Mouse (Mus musculus) hindbrain, embryonic 15.5 days (tissue): ENCODE data around the gene Rpl22. TPM values are rescaled to one million over a fixed set of nuclear protein-coding genes. Genes with fewer than 3 reads are reported as not detected.
A peak's percentile ranks its signal among the peaks of the same experiment; 100 is the strongest.

Source experiments
- ATAC-seq: fragments of 200-750 bp; cut with Nextera tagmentation; 2 replicates; pipeline ENCODE4 v1.8.0; 2017; ENCODE audit warnings: low read depth, moderate number of reproducible peaks, moderate TSS enrichment; ENCODE audit not compliant: low FRiP score
- H3K27ac ChIP-seq: fragments of 300-500 bp; sonication (generic); replicated peaks from 2 replicates; pipeline ENCODE4 v1.5.1; 2015; ENCODE audit warnings: mild to moderate bottlenecking, inconsistent platforms
- H3K27me3 ChIP-seq: fragments of 300-500 bp; sonication (generic); 2 replicates; pipeline ENCODE4 v1.6.1; 2015; ENCODE audit warnings: control low read depth, inconsistent platforms
- H3K36me3 ChIP-seq: fragments of 300-500 bp; sonication (generic); 2 replicates; pipeline ENCODE4 v1.6.1; 2015; ENCODE audit warnings: control low read depth, inconsistent platforms
- H3K4me1 ChIP-seq: fragments of 300-500 bp; sonication (generic); replicated peaks from 2 replicates; pipeline ENCODE4 v1.6.1; 2015; ENCODE audit warnings: control low read depth, inconsistent platforms
- H3K4me2 ChIP-seq: fragments of 300-500 bp; sonication (generic); 2 replicates; pipeline ENCODE4 v1.6.1; 2015; ENCODE audit warnings: moderate library complexity, mild to moderate bottlenecking, inconsistent platforms
- H3K4me3 ChIP-seq: fragments of 300-500 bp; sonication (generic); 2 replicates; pipeline ENCODE4 v1.5.1; 2015; ENCODE audit warnings: mild to moderate bottlenecking, inconsistent platforms
- H3K9ac ChIP-seq: fragments of 300-500 bp; sonication (generic); 2 replicates; pipeline ENCODE4 v1.6.1; 2015; ENCODE audit warnings: inconsistent platforms
- H3K9me3 ChIP-seq: fragments of 300-500 bp; sonication (generic); 2 replicates; pipeline ENCODE4 v1.6.1; 2016; ENCODE audit warnings: control low read depth, inconsistent platforms
- WGBS: fragments of 180-500 bp; shearing (Covaris S2); methylation state at CpG from one replicate; pipeline ENCODE4 v1.1.7; 2015; 5-methylcytosine and 5-hydroxymethylcytosine counted together
- polyA plus RNA-seq: library from polyadenylated mRNA; unstranded; fragments of >200 nt; fragmentation: Nextera tagmentation; extraction: Ambion mirVana; gene quantifications from 2 replicates; pipeline ENCODE4 v1.2.1, GENCODE M21; 2015

The Rpl22 gene
- polyA plus RNA-seq, 1 experiment from 2014 or later = 135 TPM

DNA sequence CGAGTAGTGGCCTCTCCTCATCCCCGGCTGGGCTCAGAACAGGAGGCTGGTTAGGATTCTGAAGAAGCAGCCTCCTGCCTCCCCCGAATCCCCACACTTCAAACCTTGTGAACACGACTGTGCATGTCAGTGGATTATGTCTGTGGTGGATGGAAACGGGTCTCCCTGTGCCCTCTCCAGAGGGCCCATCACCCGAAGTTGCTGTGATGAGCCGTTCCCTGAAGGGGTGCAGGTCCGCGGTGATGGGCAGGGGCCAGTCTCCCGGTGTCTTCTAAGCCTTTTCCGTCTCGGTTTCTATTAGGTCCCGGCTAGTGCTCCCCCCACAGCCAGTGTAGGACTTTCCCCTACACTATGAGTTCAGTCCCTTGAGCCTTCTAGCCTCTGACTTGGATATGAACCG lies 26.7 kb upstream of the Rpl22 start:
- H3K36me3 ChIP-seq = peaks cover 25% of the 10 kb centered on the region
- H3K4me2 ChIP-seq = peak overlapping the region; percentile 91; the same call in 1 of the 2 replicates
- no peaks in the 10 kb centered on the region for H3K9me3 ChIP-seq

DNA sequence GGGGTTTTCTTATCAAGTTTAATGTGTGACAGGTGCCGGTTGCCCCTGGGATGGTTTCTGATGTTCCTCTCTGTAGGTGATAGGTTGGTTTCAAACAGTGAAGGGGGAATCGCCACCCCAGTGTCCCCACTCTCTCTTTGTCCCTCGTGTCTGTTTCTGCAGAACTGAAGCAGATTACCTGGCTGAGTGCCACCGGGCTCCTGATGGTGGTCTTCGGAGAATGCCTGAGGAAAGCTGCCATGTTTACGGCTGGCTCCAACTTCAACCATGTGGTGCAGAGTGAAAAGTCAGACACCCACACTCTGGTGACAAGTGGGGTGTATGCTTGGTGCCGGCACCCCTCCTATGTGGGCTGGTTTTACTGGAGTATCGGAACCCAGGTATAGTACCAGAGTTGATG lies 25.2 kb upstream of the Rpl22 start:
- no peaks in the 10 kb centered on the region for H3K9me3 ChIP-seq
- peaks cover 7% of the 10 kb centered on the region for H3K27me3 ChIP-seq
- H3K4me2 ChIP-seq = no peak overlapping the region
- 86% methylated on average over 8 of the region's 8 CpGs for WGBS
- no peak overlapping the region for H3K27ac ChIP-seq
- peaks cover 35% of the 10 kb centered on the region for H3K36me3 ChIP-seq
- no peak overlapping the region for H3K9ac ChIP-seq
- no peak for ATAC-seq
- H3K4me1 ChIP-seq = peaks cover 25% of the 10 kb centered on the region
- no peak overlapping the region for H3K4me3 ChIP-seq

More for the DNA sequence above, 26.7 kb upstream of the Rpl22 start:
- H3K27me3 ChIP-seq = peaks cover 21% of the 10 kb centered on the region
- no peak for ATAC-seq
- H3K27ac ChIP-seq = no peak overlapping the region
- WGBS = 82% methylated on average over 14 of the region's 14 CpGs
- H3K9ac ChIP-seq = no peak overlapping the region
- peaks cover 18% of the 10 kb centered on the region for H3K4me1 ChIP-seq
- H3K4me3 ChIP-seq = no peak overlapping the region; the same call in 1 of the 2 replicates

DNA sequence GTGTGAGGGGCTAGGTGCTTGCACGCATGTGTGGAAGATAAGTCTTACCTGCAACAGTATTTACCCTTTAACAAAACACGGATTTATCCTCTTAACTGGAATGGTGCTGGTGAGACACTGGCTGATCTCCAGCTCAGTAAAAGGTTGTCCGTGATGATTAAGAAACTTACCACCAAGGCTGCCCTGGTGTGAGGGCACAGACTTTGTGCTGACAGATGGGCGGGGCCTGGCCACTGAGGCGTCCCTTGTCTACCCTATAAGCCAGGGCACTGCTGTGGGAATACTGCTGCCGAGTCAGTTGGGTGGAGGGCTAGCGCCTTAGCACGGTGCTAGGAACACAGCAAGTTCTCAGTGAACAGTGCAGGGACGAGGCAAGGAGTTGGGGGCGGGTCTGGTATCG lies 23.5 kb upstream of the Rpl22 start:
- ATAC-seq = no peak
- H3K9me3 ChIP-seq = no peaks in the 10 kb centered on the region
- H3K36me3 ChIP-seq = peaks cover 35% of the 10 kb centered on the region
- peaks cover 34% of the 10 kb centered on the region for H3K4me1 ChIP-seq
- WGBS = 70% methylated on average over 11 of the region's 11 CpGs
- no peak overlapping the region for H3K4me3 ChIP-seq
- H3K27ac ChIP-seq = no peak overlapping the region
- no peaks in the 10 kb centered on the region for H3K27me3 ChIP-seq
- H3K9ac ChIP-seq = no peak overlapping the region
- H3K4me2 ChIP-seq = no peak overlapping the region

DNA sequence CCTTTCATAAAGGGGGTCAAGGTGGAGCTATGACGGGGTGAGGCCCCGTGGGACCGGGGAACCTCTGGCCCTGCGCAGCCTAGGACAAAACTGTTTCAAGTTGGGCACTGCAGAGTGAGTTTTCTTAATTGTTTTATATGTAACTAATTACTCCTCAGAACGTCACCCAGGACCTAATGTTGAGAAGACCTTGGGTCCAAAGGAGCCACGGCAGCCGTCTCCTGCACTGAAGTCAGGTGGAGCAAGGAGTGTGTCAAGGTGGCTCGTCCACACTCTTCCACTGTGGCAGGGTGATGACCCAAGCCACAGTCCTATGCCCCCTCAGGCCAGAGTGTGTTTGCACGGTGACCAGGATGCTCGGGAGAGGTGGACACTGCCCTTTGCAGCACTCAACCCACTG lies 22.4 kb upstream of the Rpl22 start:
- Histone ChIP-seq H3K36me3 (peaks cover 35% of the 10 kb centered on the region), H3K4me3 (no peak overlapping the region)
- WGBS = 91% methylated on average over 10 of the region's 10 CpGs

DNA sequence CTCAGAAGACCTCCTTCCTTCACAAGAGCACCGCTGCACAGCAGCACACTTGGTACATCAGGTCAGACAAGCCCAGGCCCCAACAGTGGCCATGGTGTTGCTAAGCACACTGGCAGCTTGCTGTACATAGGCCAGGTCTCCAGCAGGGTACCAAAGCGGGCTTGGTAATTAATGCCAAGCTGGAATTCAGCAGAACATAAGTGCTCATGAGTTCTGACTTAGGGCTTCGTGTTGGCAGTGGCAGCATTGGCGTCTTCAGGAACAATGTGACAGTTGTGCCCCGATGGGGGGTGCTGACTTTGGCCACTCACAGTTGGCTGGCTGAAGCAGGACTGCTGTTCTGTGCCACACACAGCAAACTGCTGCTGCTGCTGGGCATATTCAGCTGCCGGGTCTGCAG lies 20.9 kb upstream of the Rpl22 start:
- WGBS = 78% methylated on average over 6 of the region's 6 CpGs
- Histone ChIP-seq H3K9ac (no peak overlapping the region), H3K4me3 (no peak overlapping the region), H3K4me2 (no peak overlapping the region), H3K9me3 (no peaks in the 10 kb centered on the region), H3K27me3 (peaks cover 6% of the 10 kb centered on the region), H3K27ac (0 out of 2 replicates have a peak overlapping the region, but pooled peaks have one; percentile 23), H3K4me1 (peaks cover 19% of the 10 kb centered on the region), H3K36me3 (peaks cover 34% of the 10 kb centered on the region)
- peak; percentile 53 for ATAC-seq

More for the DNA sequence above, 22.4 kb upstream of the Rpl22 start:
- Histone ChIP-seq H3K27me3 (no peaks in the 10 kb centered on the region), H3K9me3 (no peaks in the 10 kb centered on the region), H3K4me2 (no peak overlapping the region), H3K4me1 (peaks cover 28% of the 10 kb centered on the region), H3K9ac (no peak overlapping the region), H3K27ac (no peak overlapping the region)
- no peak for ATAC-seq

DNA sequence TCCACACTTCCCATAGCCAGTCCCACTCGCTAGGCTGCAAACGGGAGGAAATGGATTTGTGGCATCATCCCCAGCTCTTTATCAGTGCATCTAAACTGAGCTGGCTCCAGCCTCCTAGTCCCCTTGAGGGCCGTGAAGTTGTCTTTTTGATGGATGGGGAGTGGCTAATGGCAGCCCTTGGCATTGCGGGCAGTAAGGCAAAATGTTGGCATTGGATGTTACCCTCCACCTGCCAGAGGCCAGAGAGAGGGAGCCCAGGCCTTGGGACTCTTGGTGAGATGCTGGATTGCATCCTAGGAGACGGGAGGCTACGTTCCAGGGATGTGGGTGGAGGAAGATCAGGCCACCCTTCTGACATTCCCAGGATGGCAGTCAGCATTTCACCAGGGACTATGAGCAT lies 19.6 kb upstream of the Rpl22 start:
- 53% methylated on average over 6 of the region's 6 CpGs for WGBS
- Histone ChIP-seq H3K9me3 (no peaks in the 10 kb centered on the region), H3K27ac (no peak overlapping the region), H3K36me3 (peaks cover 23% of the 10 kb centered on the region; the same call in 1 of the 2 replicates), H3K4me2 (no peak overlapping the region), H3K4me1 (peaks cover 19% of the 10 kb centered on the region), H3K9ac (no peak overlapping the region), H3K27me3 (peaks cover 19% of the 10 kb centered on the region), H3K4me3 (no peak overlapping the region)
- ATAC-seq = no peak

- no peak overlapping the region for H3K4me2 ChIP-seq
- no peak for ATAC-seq
- H3K9ac ChIP-seq = no peak overlapping the region
- no peak overlapping the region for H3K27ac ChIP-seq
- no peaks in the 10 kb centered on the region for H3K9me3 ChIP-seq
- H3K36me3 ChIP-seq = peaks cover 23% of the 10 kb centered on the region; the same call in 1 of the 2 replicates
- H3K4me1 ChIP-seq = peaks cover 27% of the 10 kb centered on the region
- H3K4me3 ChIP-seq = no peak overlapping the region
- WGBS = 79% methylated on average over 9 of the region's 9 CpGs
- peaks cover 35% of the 10 kb centered on the region for H3K27me3 ChIP-seq
Observed at GRCm38 (mm10) chr4:152307542-152307941, 18.0 kb upstream of the Rpl22 start.

- Histone ChIP-seq H3K4me2 (peak overlapping the region; percentile 74), H3K9ac (no peak overlapping the region), H3K4me1 (peaks cover 31% of the 10 kb centered on the region), H3K27me3 (peaks cover 77% of the 10 kb centered on the region), H3K4me3 (peak overlapping the region; percentile 41), H3K27ac (no peak overlapping the region), H3K36me3 (no peaks in the 10 kb centered on the region), H3K9me3 (no peaks in the 10 kb centered on the region)
- 4% methylated on average over 14 of the region's 14 CpGs for WGBS
- ATAC-seq = no peak
Observed at GRCm38 (mm10) chr4:152312186-152312585, 13.4 kb upstream of the Rpl22 start.

GRCm38 (mm10) chr4:152313211-152313632 lies 12.3 kb upstream of the Rpl22 start:
- Histone ChIP-seq H3K36me3 (no peaks in the 10 kb centered on the region), H3K9ac (peak overlapping the region; percentile 37; the same call in 1 of the 2 replicates), H3K9me3 (no peaks in the 10 kb centered on the region), H3K27me3 (peaks cover 87% of the 10 kb centered on the region), H3K4me2 (peak overlapping the region; percentile 74), H3K27ac (0 out of 2 replicates have a peak overlapping the region, but pooled peaks have one; percentile 5), H3K4me1 (peaks cover 31% of the 10 kb centered on the region), H3K4me3 (peak overlapping the region; percentile 41)
- ATAC-seq = peak; percentile 54
- under 1% methylated on average over 29 of the region's 29 CpGs for WGBS

GRCm38 (mm10) chr4:152313934-152314333 lies 11.6 kb upstream of the Rpl22 start:
- Histone ChIP-seq H3K4me2 (peak overlapping the region; percentile 74), H3K27me3 (peaks cover 90% of the 10 kb centered on the region), H3K36me3 (no peaks in the 10 kb centered on the region), H3K9me3 (no peaks in the 10 kb centered on the region), H3K27ac (no peak overlapping the region), H3K4me1 (peaks cover 36% of the 10 kb centered on the region), H3K4me3 (peak overlapping the region; percentile 41), H3K9ac (no peak overlapping the region)
- ATAC-seq = peak; percentile 24; the same call in 1 of the 2 replicates

GRCm38 (mm10) chr4:152315498-152316213 lies 9.9 kb upstream of the Rpl22 start:
- 1% methylated on average over 43 of the region's 43 CpGs for WGBS
- no peak for ATAC-seq

DNA sequence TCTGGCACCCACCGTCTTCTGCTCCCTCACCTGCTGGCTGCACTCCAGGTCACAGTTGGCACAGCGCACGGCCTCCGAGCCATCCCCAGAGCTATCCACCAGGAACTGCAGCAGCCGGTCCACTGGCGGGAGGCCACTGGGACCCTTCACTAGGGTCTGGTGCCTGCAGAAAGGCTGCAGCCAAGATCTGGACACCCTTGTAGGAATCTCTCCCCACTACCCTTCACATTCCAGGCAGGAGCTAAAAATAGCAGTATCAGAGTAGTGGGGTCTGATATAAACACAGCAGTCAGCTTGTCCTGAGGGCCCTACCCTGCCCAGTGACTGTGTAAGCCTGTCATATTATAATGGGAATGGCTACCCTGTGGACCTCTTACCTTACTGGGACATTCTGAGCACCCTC lies 7.9 kb upstream of the Rpl22 start:
- H3K36me3 ChIP-seq = no peaks in the 10 kb centered on the region
- H3K4me2 ChIP-seq = no peak overlapping the region
- no peak overlapping the region for H3K4me3 ChIP-seq
- H3K27me3 ChIP-seq = peaks cover 56% of the 10 kb centered on the region
- ATAC-seq = no peak
- H3K9ac ChIP-seq = no peak overlapping the region
- WGBS = 74% methylated on average over 6 of the region's 6 CpGs
- no peak overlapping the region for H3K27ac ChIP-seq
- peaks cover 29% of the 10 kb centered on the region for H3K4me1 ChIP-seq
- H3K9me3 ChIP-seq = no peaks in the 10 kb centered on the region

More at GRCm38 (mm10) chr4:152315498-152316213, 9.9 kb upstream of the Rpl22 start:
- H3K27ac ChIP-seq = no peak overlapping the region
- no peaks in the 10 kb centered on the region for H3K9me3 ChIP-seq
- H3K4me3 ChIP-seq = peak overlapping the region; percentile 40
- peak overlapping the region; percentile 66 for H3K4me2 ChIP-seq
- H3K9ac ChIP-seq = peak overlapping the region; percentile 25; the same call in 1 of the 2 replicates
- peaks cover 36% of the 10 kb centered on the region for H3K4me1 ChIP-seq
- no peaks in the 10 kb centered on the region for H3K36me3 ChIP-seq
- peaks cover 76% of the 10 kb centered on the region for H3K27me3 ChIP-seq
